Comparison of ENCODE assay signal across 13 mouse cellular contexts in genomic region chr7:73586717-73587116, GRCm38 (mm10). TPM values are rescaled to one million over a fixed set of nuclear protein-coding genes. Genes with fewer than 3 reads are reported as not detected.
DNase-seq lines count a peak whose midpoint lies in the region; ATAC-seq and TF ChIP-seq lines count a peak whose summit lies in the region.
"Had no signal": no experiment of that assay in that cellular context is flagged by ENCODE, and none has a peak within 500 bp of the region (broad histone marks: within the 10 kb centered on the region; RNA-seq: fewer than 3 reads in every experiment).

No protein-coding gene starts in this region.

- H3K4me2 ChIP-seq in intestine, embryonic 16.5 days (ENCODE audit: low read depth, low read length): no peak overlapping the region
- H3K4me2 ChIP-seq in intestine, embryonic 15.5 days (replicated peaks): no peak overlapping the region
- H3K4me2 ChIP-seq in embryonic facial prominence, embryonic 14.5 days (ENCODE audit: low read depth, low read length): no peak overlapping the region
- H3K4me2 ChIP-seq: midbrain, embryonic 13.5 days had no signal

- H3K4me3 ChIP-seq in intestine, embryonic 16.5 days (ENCODE audit: low read length): no peak overlapping the region
- no peak overlapping the region for H3K4me3 ChIP-seq in intestine, embryonic 15.5 days (replicated peaks)
- H3K4me3 ChIP-seq in ES-Bruce4 (ENCODE audit: low read depth, low read length): no peak overlapping the region
- no peak overlapping the region for H3K4me3 ChIP-seq in embryonic facial prominence, embryonic 14.5 days (ENCODE audit: low read depth, low read length)
- H3K4me3 ChIP-seq: erythroblast, embryonic 14.5 days; midbrain, embryonic 13.5 days had no signal

- no peak overlapping the region for H3K9ac ChIP-seq in intestine, embryonic 16.5 days (ENCODE audit: low read depth, low read length)
- no peak overlapping the region for H3K9ac ChIP-seq in intestine, embryonic 15.5 days
- H3K9ac ChIP-seq in ES-Bruce4 (ENCODE audit: low read depth, poor library complexity, severe bottlenecking): no peak overlapping the region
- no peak overlapping the region for H3K9ac ChIP-seq in embryonic facial prominence, embryonic 14.5 days (ENCODE audit: low read depth, low read length)
- H3K9ac ChIP-seq: midbrain, embryonic 13.5 days had no signal

- TF ChIP-seq EP300 in ES-Bruce4 (IDR thresholded peaks at IDR 0.05; ENCODE audit: insufficient read depth, low read depth, low read length): no peak

- peak overlapping the region; percentile 49; the same call in 1 of the 2 replicates for H3K27ac ChIP-seq in intestine, embryonic 16.5 days (ENCODE audit: low read length)
- no peak overlapping the region; the same call in 1 of the 2 replicates for H3K27ac ChIP-seq in intestine, embryonic 15.5 days
- peak overlapping the region; percentile 34 for H3K27ac ChIP-seq in ES-Bruce4 (ENCODE audit: insufficient read depth, low read length)
- 0 out of 2 replicates have a peak overlapping the region, but pooled peaks have one; percentile 87 for H3K27ac ChIP-seq in embryonic facial prominence, embryonic 14.5 days (replicated peaks; ENCODE audit: low read depth, low read length)
- H3K27ac ChIP-seq: midbrain, embryonic 13.5 days had no signal

- no peak for DNase-seq in embryonic facial prominence, embryonic 14.5 days (ENCODE audit: low spot score)
- DNase-seq in right cerebral cortex, postnatal 10 days (ENCODE audit: low spot score in 2 of 2): peak; percentile 63 to 76
- DNase-seq in adrenal gland, postnatal 10 days: no peak
- DNase-seq in kidney, adult 8-10 months: no peak
- DNase-seq: cerebellum, postnatal 14 days; heart, adult 18-20 months had no signal

- H3K4me1 ChIP-seq in intestine, embryonic 16.5 days (ENCODE audit: control insufficient read depth, insufficient read depth, low read length): peaks cover 41% of the 10 kb centered on the region
- H3K4me1 ChIP-seq in intestine, embryonic 15.5 days (replicated peaks): peaks cover 30% of the 10 kb centered on the region
- H3K4me1 ChIP-seq in ES-Bruce4 (ENCODE audit: control insufficient read depth, insufficient read depth, low read length): peaks cover 7% of the 10 kb centered on the region
- H3K4me1 ChIP-seq in embryonic facial prominence, embryonic 14.5 days (ENCODE audit: control insufficient read depth, insufficient read depth, low read length): peaks cover 49% of the 10 kb centered on the region

- no peaks in the 10 kb centered on the region for H3K36me3 ChIP-seq in intestine, embryonic 16.5 days (ENCODE audit: control insufficient read depth, insufficient read depth, low read length)
- no peaks in the 10 kb centered on the region for H3K36me3 ChIP-seq in intestine, embryonic 15.5 days
- H3K36me3 ChIP-seq in ES-Bruce4 (ENCODE audit: control insufficient read depth, insufficient read depth, low read length, poor library complexity, severe bottlenecking): no peaks in the 10 kb centered on the region
- no peaks in the 10 kb centered on the region for H3K36me3 ChIP-seq in embryonic facial prominence, embryonic 14.5 days (ENCODE audit: control insufficient read depth, insufficient read depth, low read length)
- H3K36me3 ChIP-seq: midbrain, embryonic 13.5 days had no signal

- TF ChIP-seq POLR2A in ES-Bruce4 (IDR thresholded peaks at IDR 0.05; ENCODE audit: insufficient read depth, low read length): no peak

- ATAC-seq in intestine, embryonic 16.5 days: no peak
- no peak for ATAC-seq in intestine, embryonic 15.5 days
- ATAC-seq in embryonic facial prominence, embryonic 14.5 days (ENCODE audit: low read depth): no peak
- ATAC-seq: CD4-positive, CD25-positive, alpha-beta regulatory T cell, adult 4 months; midbrain, embryonic 13.5 days; Patski had no signal

- TF ChIP-seq CTCF in ES-Bruce4 (IDR thresholded peaks at IDR 0.05; ENCODE audit: low read depth, low read length): no peak

- WGBS in intestine, embryonic 16.5 days: 78% methylated on average over 6 of the region's 6 CpGs
- WGBS in intestine, embryonic 15.5 days: 68% methylated on average over 6 of the region's 6 CpGs
- WGBS in embryonic facial prominence, embryonic 14.5 days: 86% methylated on average over 6 of the region's 6 CpGs

- H3K9me3 ChIP-seq in intestine, embryonic 16.5 days (ENCODE audit: control insufficient read depth, low read length): no peaks in the 10 kb centered on the region
- H3K9me3 ChIP-seq in intestine, embryonic 15.5 days: no peaks in the 10 kb centered on the region
- H3K9me3 ChIP-seq in ES-Bruce4 (replicated peaks; ENCODE audit: control insufficient read depth, insufficient read depth, low read length, poor library complexity, severe bottlenecking): no peaks in the 10 kb centered on the region
- H3K9me3 ChIP-seq in embryonic facial prominence, embryonic 14.5 days (ENCODE audit: control insufficient read depth, low read length): 0 out of 2 replicates have a peak, but pooled peaks cover 3% of the 10 kb centered on the region
- H3K9me3 ChIP-seq: midbrain, embryonic 13.5 days had no signal

- H3K27me3 ChIP-seq in intestine, embryonic 16.5 days (replicated peaks; ENCODE audit: control insufficient read depth, insufficient read depth, low read length): no peaks in the 10 kb centered on the region
- H3K27me3 ChIP-seq in intestine, embryonic 15.5 days (replicated peaks): no peaks in the 10 kb centered on the region
- no peaks in the 10 kb centered on the region for H3K27me3 ChIP-seq in ES-Bruce4 (ENCODE audit: control insufficient read depth, insufficient read depth, low read length, poor library complexity, severe bottlenecking)
- no peaks in the 10 kb centered on the region for H3K27me3 ChIP-seq in embryonic facial prominence, embryonic 14.5 days (replicated peaks; ENCODE audit: control insufficient read depth, insufficient read depth, low read length)
- H3K27me3 ChIP-seq: Patski had no signal

RNA-seq across cellular contexts. Expression of gene Chd2, which starts 45.1 kb away (rescaled TPM):
- polyA plus RNA-seq in intestine, embryonic 16.5 days (2015; fragmentation: Nextera tagmentation; extraction: Ambion mirVana): 40.1 and 41.1 TPM in 2 replicates
- 39.3 and 46.0 TPM in 2 replicates for polyA plus RNA-seq in intestine, embryonic 15.5 days (2015; fragmentation: Nextera tagmentation; extraction: Ambion mirVana)
- 103 and 104 TPM in 2 replicates for polyA plus RNA-seq in ES-Bruce4 (2011; ENCODE audit: insufficient read depth, insufficient read length, low read depth, missing spikeins)
- 39.5 and 54.6 TPM in 2 replicates for polyA plus RNA-seq in embryonic facial prominence, embryonic 14.5 days (2014; fragmentation: Nextera tagmentation; extraction: Ambion mirVana)
- total RNA-seq in adrenal gland, postnatal 10 days (2021): 10 to 100 TPM; 42.8 to 62.0 TPM

Comparison
In these comparisons a context has a peak if more than half of its experiments do, and no peak if none do; other contexts are left out.
1. DNase-seq: peak in right cerebral cortex, postnatal 10 days (2 of 2); none in embryonic facial prominence, embryonic 14.5 days (single experiment), adrenal gland, postnatal 10 days (single experiment) and kidney, adult 8-10 months (0 of 2).